Mouse (Mus musculus) CH12.LX (cell line): ENCODE measurements around the gene Hoxb1. TPM values are rescaled to one million over a fixed set of nuclear protein-coding genes. Genes with fewer than 3 reads are reported as not detected.

Source experiments
- DNase-seq: peaks from one replicate; pipeline ENCODE4 v3.0.0-alpha.2; 2013; ENCODE audit errors: extremely low read depth
- H3K27ac ChIP-seq: 2 replicates; pipeline ENCODE4 v1.5.1; 2012; ENCODE audit warnings: low read depth, mild to moderate bottlenecking, control low read depth, moderate library complexity; ENCODE audit not compliant: insufficient read depth
- H3K27me3 ChIP-seq: replicated peaks from 2 replicates; pipeline ENCODE3; 2012; ENCODE audit warnings: inconsistent platforms
- H3K36me3 ChIP-seq, 2 experiments: replicated peaks in 1 of 2; 2 replicates each; pipeline versions ENCODE3 to v1.6.1; 2012; ENCODE audit warnings: inconsistent platforms in 1 of 2, low read length in 1 of 2, mild to moderate bottlenecking in 1 of 2, mixed read lengths in 1 of 2, moderate library complexity in 1 of 2; ENCODE audit not compliant: control insufficient read depth in 1 of 2, insufficient read depth in 1 of 2
- H3K4me1 ChIP-seq, 2 experiments: 2 replicates each; pipeline ENCODE4 v1.6.1; 2012; ENCODE audit warnings: inconsistent platforms in 1 of 2, moderate library complexity in 1 of 2; ENCODE audit not compliant: insufficient read depth in 2 of 2, control insufficient read depth in 1 of 2
- H3K4me2 ChIP-seq: 2 replicates; pipeline ENCODE4 v1.6.1; 2012; ENCODE audit warnings: low read depth, mild to moderate bottlenecking, control low read depth; ENCODE audit not compliant: poor library complexity, insufficient read depth, severe bottlenecking
- H3K4me3 ChIP-seq, 3 experiments: fragments of 150-350 bp in 1 of 3; sonication (generic) in 1 of 3; replicated peaks in 1 of 3; 2 replicates each; pipeline versions ENCODE3 to v1.5.1; 2011 to 2012; ENCODE audit warnings: low read depth in 2 of 3, low read length in 2 of 3, mild to moderate bottlenecking in 2 of 3, moderate library complexity in 2 of 3, control low read depth in 1 of 3, improper control_type of control experiment in 1 of 3, inconsistent platforms in 1 of 3, mixed read lengths in 1 of 3; ENCODE audit not compliant: poor library complexity in 1 of 3
- H3K79me2 ChIP-seq: replicated peaks from 2 replicates; pipeline ENCODE4 v1.6.1; 2012; ENCODE audit warnings: mild to moderate bottlenecking, moderate library complexity; ENCODE audit not compliant: control insufficient read depth, poor library complexity, insufficient read depth, severe bottlenecking; ENCODE audit errors: extremely low read depth
- H3K9ac ChIP-seq: 2 replicates; pipeline ENCODE4 v1.6.1; 2012; ENCODE audit warnings: low read depth, mild to moderate bottlenecking, control low read depth, moderate library complexity; ENCODE audit not compliant: insufficient read depth
- H3K9me3 ChIP-seq: replicated peaks from 2 replicates; pipeline ENCODE3; 2012; ENCODE audit warnings: low read length, inconsistent platforms, mixed read lengths
- BHLHE40 ChIP-seq: IDR thresholded peaks from 2 replicates; pipeline ENCODE4 v1.6.1; 2011; ENCODE audit warnings: mild to moderate bottlenecking, low read depth, low read length, improper control_type of control experiment
- CHD2 ChIP-seq: IDR thresholded peaks from 2 replicates; pipeline ENCODE4 v1.6.1; 2011; ENCODE audit warnings: low read length, improper control_type of control experiment
- CTCF ChIP-seq, 2 experiments: IDR thresholded peaks in 1 of 2; conservative IDR thresholded peaks in 1 of 2; 2 replicates each; pipeline ENCODE4 v1.5.1; 2011 to 2012; ENCODE audit warnings: low read depth in 2 of 2, low read length in 2 of 2, improper control_type of control experiment in 1 of 2, inconsistent platforms in 1 of 2, mild to moderate bottlenecking in 1 of 2, moderate library complexity in 1 of 2
- E2F4 ChIP-seq: IDR thresholded peaks from 2 replicates; pipeline ENCODE4 v1.6.1; 2011; ENCODE audit warnings: low read depth, low read length, improper control_type of control experiment; ENCODE audit not compliant: insufficient replicate concordance
- EP300 ChIP-seq: IDR thresholded peaks from 2 replicates; pipeline ENCODE4 v1.6.1; 2011; ENCODE audit warnings: low read length, improper control_type of control experiment
- ETS1 ChIP-seq: conservative IDR thresholded peaks from 2 replicates; pipeline ENCODE4 v1.6.1; 2012; ENCODE audit warnings: low read depth, mild to moderate bottlenecking, inconsistent platforms, low read length, improper control_type of control experiment, moderate library complexity
- GABPA ChIP-seq: IDR thresholded peaks from 2 replicates; pipeline ENCODE4 v1.6.1; 2012; ENCODE audit warnings: low read depth, low read length, improper control_type of control experiment, inconsistent platforms; ENCODE audit not compliant: insufficient replicate concordance
- IRF4 ChIP-seq: IDR thresholded peaks from 2 replicates; pipeline ENCODE4 v1.6.1; 2014; ENCODE audit warnings: low read depth, mild to moderate bottlenecking, inconsistent platforms, low read length, improper control_type of control experiment
- JUN ChIP-seq: IDR thresholded peaks from 2 replicates; pipeline ENCODE4 v1.6.1; 2011; ENCODE audit warnings: low read depth, mild to moderate bottlenecking, low read length, improper control_type of control experiment, moderate library complexity; ENCODE audit not compliant: insufficient read depth
- KAT2A ChIP-seq: IDR thresholded peaks from 2 replicates; pipeline ENCODE4 v1.6.1; 2012; ENCODE audit warnings: low read length, improper control_type of control experiment, inconsistent platforms; ENCODE audit not compliant: insufficient replicate concordance
- MAFK ChIP-seq: IDR thresholded peaks from 2 replicates; pipeline ENCODE4 v1.6.1; 2011; ENCODE audit warnings: low read length, improper control_type of control experiment; ENCODE audit not compliant: insufficient replicate concordance
- MEF2A ChIP-seq: IDR thresholded peaks from 2 replicates; pipeline ENCODE4 v1.6.1; 2014; ENCODE audit warnings: low read depth, mild to moderate bottlenecking, inconsistent platforms, low read length, improper control_type of control experiment, borderline replicate concordance
- MXI1 ChIP-seq: IDR thresholded peaks from 2 replicates; pipeline ENCODE4 v1.6.1; 2011; ENCODE audit warnings: mild to moderate bottlenecking, low read depth, low read length, improper control_type of control experiment
- NELFE ChIP-seq: IDR thresholded peaks from 2 replicates; pipeline ENCODE4 v1.6.1; 2011; ENCODE audit warnings: low read depth, low read length, improper control_type of control experiment
- NRF1 ChIP-seq: IDR thresholded peaks from 2 replicates; pipeline ENCODE4 v1.6.1; 2014; ENCODE audit warnings: low read depth, mild to moderate bottlenecking, inconsistent platforms, low read length, improper control_type of control experiment, moderate library complexity
- PAX5 ChIP-seq: IDR thresholded peaks from 2 replicates; pipeline ENCODE4 v1.6.1; 2012; ENCODE audit warnings: low read length, inconsistent platforms, mixed read lengths
- POLR2A ChIP-seq: IDR thresholded peaks from 2 replicates; pipeline ENCODE4 v1.6.1; 2011; ENCODE audit warnings: low read depth, mild to moderate bottlenecking, improper control_type of control experiment, low read length
- POLR2AphosphoS2 ChIP-seq: IDR thresholded peaks from 2 replicates; pipeline ENCODE4 v1.6.1; 2011; ENCODE audit warnings: low read depth, low read length, improper control_type of control experiment
- RAD21 ChIP-seq: IDR thresholded peaks from 2 replicates; pipeline ENCODE4 v1.6.1; 2011; ENCODE audit warnings: low read depth, mild to moderate bottlenecking, low read length, improper control_type of control experiment, moderate library complexity
- SIN3A ChIP-seq: IDR thresholded peaks from 2 replicates; pipeline ENCODE4 v1.6.1; 2012; ENCODE audit warnings: low read length, improper control_type of control experiment, inconsistent platforms
- SMC3 ChIP-seq: IDR thresholded peaks from 2 replicates; pipeline ENCODE4 v1.6.1; 2011; ENCODE audit warnings: low read depth, low read length, improper control_type of control experiment
- TCF12 ChIP-seq: IDR thresholded peaks from 2 replicates; pipeline ENCODE4 v1.6.1; 2014; ENCODE audit warnings: low read depth, mild to moderate bottlenecking, inconsistent platforms, low read length, improper control_type of control experiment
- UBTF ChIP-seq: IDR thresholded peaks from 2 replicates; pipeline ENCODE4 v1.6.1; 2012; ENCODE audit warnings: low read depth, mild to moderate bottlenecking, inconsistent platforms, low read length, improper control_type of control experiment, moderate library complexity
- USF1 ChIP-seq: IDR thresholded peaks from 2 replicates; pipeline ENCODE4 v1.6.1; 2014; ENCODE audit warnings: low read depth, mild to moderate bottlenecking, inconsistent platforms, low read length, improper control_type of control experiment
- USF2 ChIP-seq: conservative IDR thresholded peaks from 2 replicates; pipeline ENCODE4 v1.6.1; 2011; ENCODE audit warnings: low read depth, low read length, improper control_type of control experiment
- ZKSCAN1 ChIP-seq: IDR thresholded peaks from 2 replicates; pipeline ENCODE4 v1.6.1; 2012; ENCODE audit warnings: low read depth, inconsistent platforms, low read length, improper control_type of control experiment, borderline replicate concordance
- ZMIZ1 ChIP-seq: IDR thresholded peaks from 2 replicates; pipeline ENCODE4 v1.6.1; 2012; ENCODE audit warnings: low read depth, mild to moderate bottlenecking, inconsistent platforms, low read length, improper control_type of control experiment
- ZNF384 ChIP-seq: IDR thresholded peaks from 2 replicates; pipeline ENCODE4 v1.6.1; 2012; ENCODE audit warnings: low read depth, low read length, improper control_type of control experiment, inconsistent platforms
- dilution Hi-C: fragments of 300-500 bp; cut with MboI; formaldehyde crosslinking; loops from 2 replicates; pipeline ENCODE4 v1.14.3; 2020; ENCODE audit warnings: low sequenced_read_pairs; ENCODE audit not compliant: extremely low pct_unique_long_range_greater_than_20kb, extremely low pct_ligation_motif_present
- in situ Hi-C: fragments of 300-500 bp; cut with MboI; formaldehyde crosslinking; loops from 3 replicates; pipeline ENCODE4 v1.14.3; 2019; ENCODE audit warnings: low sequenced_read_pairs, low pct_ligation_motif_present, low pct_unique_long_range_greater_than_20kb, mixed read lengths
- polyA plus RNA-seq: library from polyadenylated mRNA; unstranded; fragments of >175 nt; gene quantifications from 2 replicates; pipeline ENCODE4 v1.2.1, GENCODE M21; 2012; ENCODE audit warnings: low read depth; ENCODE audit not compliant: insufficient read length
- total RNA-seq, 2 experiments: library from RNA; depleted of rRNA; stranded (reverse); fragments of 300-350 nt in 1 of 2; fragments of >200 nt in 1 of 2; gene quantifications; 2 replicates each; pipeline ENCODE4 v1.2.3; 2012 to 2014

The Hoxb1 gene
- total and polyA plus RNA-seq, 3 experiments, result not detected

DNA sequence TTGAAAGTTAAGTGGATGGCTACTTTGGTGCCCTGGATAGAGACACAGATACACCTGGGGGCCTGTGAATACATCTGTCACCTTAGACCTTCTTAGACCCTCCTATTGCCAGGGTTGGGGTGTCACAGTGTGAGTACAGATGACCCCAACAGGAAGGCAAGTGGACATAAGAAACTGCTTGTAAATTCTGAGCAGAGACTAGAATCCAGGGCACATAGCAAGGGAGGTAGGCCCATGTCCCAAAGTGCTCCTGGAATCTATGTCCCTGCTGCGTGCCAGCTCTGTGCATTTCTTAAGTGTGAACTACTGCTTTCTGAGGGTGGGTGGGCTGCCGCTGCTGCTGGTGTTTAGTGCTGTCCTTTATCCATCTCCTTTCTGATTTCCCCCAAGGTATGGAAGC lies 14.8 kb upstream of the Hoxb1 start:
- Histone ChIP-seq H3K9ac (no peak overlapping the region), H3K4me2 (no peak overlapping the region), H3K4me1 (peaks cover 0 to 12% of the 10 kb centered on the region in 2 experiments; a peak in 2 of 4 replicates), H3K79me2 (no peaks in the 10 kb centered on the region), H3K9me3 (peaks cover 9% of the 10 kb centered on the region), H3K27me3 (peaks cover 34% of the 10 kb centered on the region), H3K36me3 (peaks cover 0 to 4% of the 10 kb centered on the region in 2 experiments), H3K27ac (no peak overlapping the region), H3K4me3 (no peak overlapping the region)
- dilution Hi-C loops (no loop called here), in situ Hi-C loops (no loop called here)
- DNase-seq, result no peak
- TF ChIP-seq ZNF384 (no peak), JUN (no peak), ZKSCAN1 (no peak), POLR2AphosphoS2 (no peak), MXI1 (no peak), CTCF (conservative IDR thresholded peaks at IDR 0.05 in 1 of 2, IDR thresholded peaks at IDR 0.05 in 1 of 2; ENCODE audit: low read depth in 2 of 2, low read length in 2 of 2) (no peak), PAX5 (no peak), BHLHE40 (no peak), TCF12 (no peak), NELFE (no peak), UBTF (no peak), SMC3 (no peak), GABPA (no peak), USF2 (no peak), RAD21 (no peak), MEF2A (no peak), IRF4 (no peak), MAFK (no peak), USF1 (no peak), EP300 (no peak)

GRCm38 (mm10) chr11:96351312-96351711 lies 14.2 kb upstream of the Hoxb1 start:
- TF ChIP-seq POLR2A (no peak), E2F4 (no peak), KAT2A (no peak), POLR2AphosphoS2 (no peak), ZMIZ1 (no peak), ETS1 (no peak), CTCF (conservative IDR thresholded peaks at IDR 0.05 in 1 of 2, IDR thresholded peaks at IDR 0.05 in 1 of 2; ENCODE audit: low read depth in 2 of 2, low read length in 2 of 2) (no peak), USF1 (no peak), CHD2 (no peak), NRF1 (no peak), SIN3A (no peak)
- dilution Hi-C loops, result no loop called here
- no peak overlapping the region for H3K4me2 ChIP-seq
- H3K9me3 ChIP-seq, result peaks cover 6% of the 10 kb centered on the region
- no peaks in the 10 kb centered on the region for H3K36me3 ChIP-seq
- H3K4me1 ChIP-seq, result peaks cover 0 to 12% of the 10 kb centered on the region in 2 experiments; a peak in 2 of 4 replicates
- in situ Hi-C loops, result no loop called here
- DNase-seq, result no peak
- no peak overlapping the region for H3K4me3 ChIP-seq
- no peak overlapping the region for H3K9ac ChIP-seq
- no peaks in the 10 kb centered on the region for H3K79me2 ChIP-seq
- no peak overlapping the region for H3K27ac ChIP-seq
- peaks cover 36% of the 10 kb centered on the region for H3K27me3 ChIP-seq
